Mouse (Mus musculus): Measurements from ENCODE around the gene Muc1. TPM values are rescaled to one million over a fixed set of nuclear protein-coding genes. Genes with fewer than 3 reads are reported as not detected.

Gene Muc1
- polyA plus RNA-seq, 1 experiment from 2014 or later, result 1.3 TPM

DNA sequence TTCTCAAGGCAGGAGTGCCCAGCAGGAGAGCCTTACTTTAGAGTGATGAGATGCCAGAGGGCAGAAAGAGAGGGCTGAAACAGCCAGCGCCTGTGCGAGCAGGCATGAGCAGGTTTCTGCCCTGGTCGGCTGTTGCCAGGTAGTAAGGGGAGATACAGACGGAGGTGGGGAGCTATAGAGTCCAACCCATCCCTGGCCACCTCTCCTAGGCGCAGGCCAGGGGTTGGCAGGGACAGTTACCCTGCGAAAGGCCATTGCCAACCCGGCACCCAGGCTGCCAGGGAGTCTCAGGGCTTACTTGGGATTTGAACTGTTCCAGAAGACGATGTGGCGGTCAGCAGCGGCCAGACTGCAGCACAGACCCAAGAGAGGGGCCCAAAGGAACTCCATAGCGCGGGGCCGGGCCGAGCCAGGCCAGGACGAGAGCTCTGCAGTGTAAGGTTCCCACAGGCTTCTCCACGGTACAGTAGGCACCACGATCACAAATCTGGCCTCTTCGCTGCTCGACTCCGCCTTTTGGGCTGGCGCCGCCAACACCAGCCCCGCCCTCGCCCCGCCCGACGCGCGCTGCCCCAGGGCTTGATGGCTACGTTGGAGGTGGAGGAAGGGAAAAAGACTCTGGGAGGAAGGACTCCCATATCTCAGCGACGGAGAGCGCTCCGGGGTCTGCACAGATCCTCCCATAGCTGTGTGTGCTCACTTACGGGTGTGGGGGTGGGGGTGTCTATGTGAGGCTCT lies 50.5 kb downstream of the Muc1 start:
- Histone ChIP-seq H3K9me3 (no peaks in the 10 kb centered on the region), H3K9ac (peak overlapping the region; percentile 70), H3K4me3 (peak overlapping the region; percentile 48), H3K4me1 (replicated peaks) (peaks cover 43% of the 10 kb centered on the region), H3K27me3 (peaks cover 63% of the 10 kb centered on the region), H3K36me3 (no peaks in the 10 kb centered on the region), H3K27ac (peak overlapping the region; percentile 60), H3K4me2 (peak overlapping the region; percentile 90)
- 3% methylated on average over 35 of the region's 35 CpGs for WGBS
- peak; percentile 57 for ATAC-seq (ENCODE audit: low FRiP score)

GRCm38 (mm10) chr3:89280050-89280605 lies 51.3 kb downstream of the Muc1 start:
- H3K36me3 ChIP-seq, result no peaks in the 10 kb centered on the region
- peak; percentile 7; the same call in 1 of the 2 replicates for ATAC-seq (ENCODE audit: low FRiP score)
- H3K4me2 ChIP-seq, result peak overlapping the region; percentile 90
- no peaks in the 10 kb centered on the region for H3K9me3 ChIP-seq
- peak overlapping the region; percentile 60 for H3K27ac ChIP-seq
- peak overlapping the region; percentile 48 for H3K4me3 ChIP-seq
- H3K9ac ChIP-seq, result peak overlapping the region; percentile 70
- under 1% methylated on average over 29 of the region's 29 CpGs for WGBS
- peaks cover 44% of the 10 kb centered on the region for H3K4me1 ChIP-seq (replicated peaks)
- H3K27me3 ChIP-seq, result peaks cover 63% of the 10 kb centered on the region

- Histone ChIP-seq H3K9me3 (no peaks in the 10 kb centered on the region), H3K4me3 (peak within 1 kb of the TSS; percentile 48), H3K36me3 (no peaks in the 10 kb centered on the region), H3K27me3 (peaks cover 62% of the 10 kb centered on the region), H3K27ac (peak within 1 kb of the TSS; percentile 60; the same call in 1 of the 2 replicates), H3K4me1 (replicated peaks) (peaks cover 52% of the 10 kb centered on the region), H3K9ac (peak within 1 kb of the TSS; percentile 70), H3K4me2 (peak within 1 kb of the TSS; percentile 90)
- WGBS, result under 1% methylated on average over 52 of the region's 52 CpGs
- peak; percentile 26; the same call in 1 of the 2 replicates for ATAC-seq (ENCODE audit: low FRiP score)
These were observed 52.0 kb downstream of the Muc1 start, which contains the start of gene Efna1 for GRCm38 (mm10) chr3:89280606-89281511. Gene Efna1 (minus strand): TSS chr3:89281142.

GRCm38 (mm10) chr3:89281579-89282290 lies 52.9 kb downstream of the Muc1 start:
- H3K27me3 ChIP-seq, result peaks cover 54% of the 10 kb centered on the region
- no peak for ATAC-seq (ENCODE audit: low FRiP score)
- WGBS, result 12% methylated on average over 20 of the region's 20 CpGs
- H3K36me3 ChIP-seq, result no peaks in the 10 kb centered on the region
- peak overlapping the region; percentile 70 for H3K9ac ChIP-seq
- no peak overlapping the region for H3K27ac ChIP-seq
- peaks cover 52% of the 10 kb centered on the region for H3K4me1 ChIP-seq (replicated peaks)
- no peaks in the 10 kb centered on the region for H3K9me3 ChIP-seq
- H3K4me3 ChIP-seq, result peak overlapping the region; percentile 48
- H3K4me2 ChIP-seq, result peak overlapping the region; percentile 90

- ATAC-seq (ENCODE audit: low FRiP score), result no peak
- peaks cover 48% of the 10 kb centered on the region for H3K27me3 ChIP-seq
- no peaks in the 10 kb centered on the region for H3K9me3 ChIP-seq
- H3K4me2 ChIP-seq, result no peak overlapping the region
- no peaks in the 10 kb centered on the region for H3K36me3 ChIP-seq
- WGBS, result 28% methylated on average over 4 of the region's 4 CpGs
- H3K4me1 ChIP-seq (replicated peaks), result peaks cover 49% of the 10 kb centered on the region
- peak overlapping the region; percentile 29; the same call in 1 of the 2 replicates for H3K9ac ChIP-seq
- no peak overlapping the region; the same call in 1 of the 2 replicates for H3K4me3 ChIP-seq
- no peak overlapping the region for H3K27ac ChIP-seq
These were observed 53.4 kb downstream of the Muc1 start for GRCm38 (mm10) chr3:89282291-89282643.

MicroRNA genes within 50 kb of the gene (microRNA counts, 519-probe panel; counts per million panel counts)
- 3,735 counts per million, percentile 53 among the panel's probes with 10 or more counts for microRNA mmu-miR-92b

Small RNAs within 50 kb of the gene (microRNA-seq; reads per million reads assigned to microRNA genes)
- 4,817 reads per million, percentile 91 among the genes with 10 or more reads in this experiment for gene Mir92b

Other genes starting within 250 kb of the Muc1 start
- gene Rusc1, start 135.7 kb upstream of the Muc1 start, polyA plus RNA-seq (2015; fragmentation: Nextera tagmentation; extraction: Ambion mirVana), result 74.5 and 76.0 TPM in 2 replicates
- gene Gm43738, start 128.0 kb upstream of the Muc1 start, polyA plus RNA-seq (2015; fragmentation: Nextera tagmentation; extraction: Ambion mirVana), result not detected in 2 replicates
- gene Fdps, start 127.1 kb upstream of the Muc1 start, polyA plus RNA-seq (2015; fragmentation: Nextera tagmentation; extraction: Ambion mirVana), result 312 and 322 TPM in 2 replicates
- gene Pklr, start 92.9 kb upstream of the Muc1 start, polyA plus RNA-seq (2015; fragmentation: Nextera tagmentation; extraction: Ambion mirVana), result 0.30 TPM in 1 of 2 replicates, not detected in the other
- gene Hcn3, start 68.9 kb upstream of the Muc1 start, polyA plus RNA-seq (2015; fragmentation: Nextera tagmentation; extraction: Ambion mirVana), result 33.5 and 35.1 TPM in 2 replicates
- 23.5 and 24.5 TPM in 2 replicates for gene Clk2, start 64.3 kb upstream of the Muc1 start, polyA plus RNA-seq (2015; fragmentation: Nextera tagmentation; extraction: Ambion mirVana)
- gene Scamp3, start 51.6 kb upstream of the Muc1 start, polyA plus RNA-seq (2015; fragmentation: Nextera tagmentation; extraction: Ambion mirVana), result 127 and 130 TPM in 2 replicates
- 29.9 and 30.0 TPM in 2 replicates for gene Fam189b, start 45.9 kb upstream of the Muc1 start, polyA plus RNA-seq (2015; fragmentation: Nextera tagmentation; extraction: Ambion mirVana)
- 47.9 TPM in 2 replicates for gene Gba, start 26.1 kb upstream of the Muc1 start, polyA plus RNA-seq (2015; fragmentation: Nextera tagmentation; extraction: Ambion mirVana)
- 53.5 and 60.7 TPM in 2 replicates for gene Thbs3, start 13.9 kb upstream of the Muc1 start, polyA plus RNA-seq (2015; fragmentation: Nextera tagmentation; extraction: Ambion mirVana)
- 161 and 166 TPM in 2 replicates for gene Mtx1, start 2.0 kb upstream of the Muc1 start, polyA plus RNA-seq (2015; fragmentation: Nextera tagmentation; extraction: Ambion mirVana)
- 205 and 209 TPM in 2 replicates for gene Krtcap2, start 16.9 kb downstream of the Muc1 start, polyA plus RNA-seq (2015; fragmentation: Nextera tagmentation; extraction: Ambion mirVana)
- gene Trim46, start 17.3 kb downstream of the Muc1 start, polyA plus RNA-seq (2015; fragmentation: Nextera tagmentation; extraction: Ambion mirVana), result 64.3 and 68.1 TPM in 2 replicates
- gene Dpm3, start 30.3 kb downstream of the Muc1 start, polyA plus RNA-seq (2015; fragmentation: Nextera tagmentation; extraction: Ambion mirVana), result 74.4 and 76.2 TPM in 2 replicates
- gene Slc50a1, start 41.5 kb downstream of the Muc1 start, polyA plus RNA-seq (2015; fragmentation: Nextera tagmentation; extraction: Ambion mirVana), result 34.6 and 38.0 TPM in 2 replicates
- 12.1 and 12.4 TPM in 2 replicates for gene Efna1, start 52.1 kb downstream of the Muc1 start, polyA plus RNA-seq (2015; fragmentation: Nextera tagmentation; extraction: Ambion mirVana)
- 46.8 and 49.7 TPM in 2 replicates for gene Efna3, start 93.9 kb downstream of the Muc1 start, polyA plus RNA-seq (2015; fragmentation: Nextera tagmentation; extraction: Ambion mirVana)
- gene Efna4, start 109.0 kb downstream of the Muc1 start, polyA plus RNA-seq (2015; fragmentation: Nextera tagmentation; extraction: Ambion mirVana), result 8.6 and 9.8 TPM in 2 replicates
- 41.5 and 47.0 TPM in 2 replicates for gene Adam15, start 120.9 kb downstream of the Muc1 start, polyA plus RNA-seq (2015; fragmentation: Nextera tagmentation; extraction: Ambion mirVana)
- 0.14 and 0.17 TPM in 2 replicates for gene Dcst2, start 132.9 kb downstream of the Muc1 start, polyA plus RNA-seq (2015; fragmentation: Nextera tagmentation; extraction: Ambion mirVana)
- 1.1 and 1.3 TPM in 2 replicates for gene Dcst1, start 136.2 kb downstream of the Muc1 start, polyA plus RNA-seq (2015; fragmentation: Nextera tagmentation; extraction: Ambion mirVana)
- gene Zbtb7b, start 165.7 kb downstream of the Muc1 start, polyA plus RNA-seq (2015; fragmentation: Nextera tagmentation; extraction: Ambion mirVana), result 0.70 and 0.73 TPM in 2 replicates
- 1.1 and 1.4 TPM in 2 replicates for gene Lenep, start 173.7 kb downstream of the Muc1 start, polyA plus RNA-seq (2015; fragmentation: Nextera tagmentation; extraction: Ambion mirVana)
- 38.5 and 39.3 TPM in 2 replicates for gene Flad1, start 182.8 kb downstream of the Muc1 start, polyA plus RNA-seq (2015; fragmentation: Nextera tagmentation; extraction: Ambion mirVana)
- gene Cks1b, start 189.3 kb downstream of the Muc1 start, polyA plus RNA-seq (2015; fragmentation: Nextera tagmentation; extraction: Ambion mirVana), result 116 and 121 TPM in 2 replicates
- gene Shc1, start 189.4 kb downstream of the Muc1 start, polyA plus RNA-seq (2015; fragmentation: Nextera tagmentation; extraction: Ambion mirVana), result 24.3 and 24.4 TPM in 2 replicates
- 38.7 and 42.0 TPM in 2 replicates for gene Pygo2, start 201.2 kb downstream of the Muc1 start, polyA plus RNA-seq (2015; fragmentation: Nextera tagmentation; extraction: Ambion mirVana)
- 19.4 and 20.4 TPM in 2 replicates for gene Pbxip1, start 207.6 kb downstream of the Muc1 start, polyA plus RNA-seq (2015; fragmentation: Nextera tagmentation; extraction: Ambion mirVana)
- 101 and 105 TPM in 2 replicates for gene Pmvk, start 225.5 kb downstream of the Muc1 start, polyA plus RNA-seq (2015; fragmentation: Nextera tagmentation; extraction: Ambion mirVana)

Data from hindbrain, embryonic 13.5 days (tissue).